Mouse (Mus musculus): ENCODE results near the gene Ifitm5.

GRCm38 (mm10) chr7:140962733-140963132, 12.6 kb upstream of the Ifitm5 start:
- TF ChIP-seq CTCF (IDR thresholded peaks at IDR 0.05; ENCODE audit: extremely low read depth, insufficient read depth, insufficient read length, insufficient replicate concordance) (no peak), POLR2A (IDR thresholded peaks at IDR 0.05; ENCODE audit: low read depth, low read length) (no peak)
